Mouse (Mus musculus): Measurements from ENCODE around the gene Fbrs.

- TF ChIP-seq POLR2A (IDR thresholded peaks at IDR 0.05; ENCODE audit: control insufficient read depth, extremely low read depth, insufficient read depth, low read length, poor library complexity) (no peak), CTCF (IDR thresholded peaks at IDR 0.05; ENCODE audit: borderline replicate concordance, control insufficient read depth, extremely low read depth, insufficient read depth, low read length, poor library complexity) (no peak)
Measured at GRCm38 (mm10) chr7:127476855-127477254, 2.1 kb upstream of the Fbrs start.

Measured in thymus, adult 2 months (tissue).